Mouse (Mus musculus) ES-E14 (cell line): ENCODE data around the gene Ecm1. TPM values are rescaled to one million over a fixed set of nuclear protein-coding genes. Genes with fewer than 3 reads are reported as not detected.
A peak's percentile ranks its signal among the peaks of the same experiment; 100 is the strongest.

ENCODE experiments used
- DNase-seq: peaks from one replicate; pipeline ENCODE4 v3.0.0-alpha.2; 2013; ENCODE audit warnings: low read depth, low spot score
- H3K27ac ChIP-seq: 2 replicates; pipeline ENCODE4 v1.5.1; 2012; ENCODE audit warnings: low read depth, mild to moderate bottlenecking, low read length, moderate library complexity, mixed read lengths; ENCODE audit not compliant: poor library complexity, insufficient read depth, severe bottlenecking
- H3K36me3 ChIP-seq: 2 replicates; pipeline ENCODE4 v1.6.1; 2012; ENCODE audit warnings: mild to moderate bottlenecking, low read length, moderate library complexity, mixed read lengths; ENCODE audit not compliant: control insufficient read depth, poor library complexity, insufficient read depth, severe bottlenecking
- H3K4me1 ChIP-seq, 2 experiments: fragments of 150-350 bp in 1 of 2; sonication (generic) in 1 of 2; 2 replicates each; pipeline ENCODE4 v1.6.1; 2012; ENCODE audit warnings: low read length in 2 of 2, mild to moderate bottlenecking in 1 of 2, mixed read lengths in 1 of 2; ENCODE audit not compliant: control insufficient read depth in 2 of 2, insufficient read depth in 2 of 2, poor library complexity in 1 of 2
- H3K4me3 ChIP-seq, 2 experiments: fragments of 150-350 bp in 1 of 2; sonication (generic) in 1 of 2; 2 replicates each; pipeline ENCODE4 v1.5.1; 2012; ENCODE audit warnings: low read length in 2 of 2, low read depth in 1 of 2, mild to moderate bottlenecking in 1 of 2, mixed read lengths in 1 of 2; ENCODE audit not compliant: insufficient read depth in 1 of 2, poor library complexity in 1 of 2, severe bottlenecking in 1 of 2
- H3K9ac ChIP-seq: 2 replicates; pipeline ENCODE4 v1.6.1; 2012; ENCODE audit warnings: low read depth, mild to moderate bottlenecking, low read length, mixed read lengths; ENCODE audit not compliant: poor library complexity, insufficient read depth, severe bottlenecking
- H3K9me3 ChIP-seq: fragments of 150-350 bp; sonication (generic); 2 replicates; pipeline ENCODE4 v1.6.1; 2012; ENCODE audit warnings: low read depth, mild to moderate bottlenecking, low read length; ENCODE audit not compliant: control insufficient read depth, insufficient read depth
- CHD2 ChIP-seq: IDR thresholded peaks from 2 replicates; pipeline ENCODE4 v1.6.1; 2014; ENCODE audit warnings: mild to moderate bottlenecking, low read depth, low read length, inconsistent platforms
- HCFC1 ChIP-seq: IDR thresholded peaks from 2 replicates; pipeline ENCODE4 v1.6.1; 2012; ENCODE audit warnings: low read length, inconsistent platforms, borderline replicate concordance; ENCODE audit not compliant: insufficient read depth
- MAFK ChIP-seq: IDR thresholded peaks from 2 replicates; pipeline ENCODE4 v1.6.1; 2014; ENCODE audit warnings: mild to moderate bottlenecking, low read depth, low read length, inconsistent platforms; ENCODE audit not compliant: insufficient read depth
- ZC3H11A ChIP-seq: IDR thresholded peaks from 2 replicates; pipeline ENCODE4 v1.6.1; 2012; ENCODE audit warnings: low read depth, mild to moderate bottlenecking, inconsistent platforms, low read length, borderline replicate concordance
- ZNF384 ChIP-seq: IDR thresholded peaks from 2 replicates; pipeline ENCODE4 v1.6.1; 2012; ENCODE audit warnings: low read depth, low read length, inconsistent platforms
- in situ Hi-C, 2 experiments: fragments of 600-800 bp; cut with MboI; formaldehyde crosslinking; loops; one replicate each; pipeline ENCODE4 v1.15.1; 2025; ENCODE audit warnings: low sequenced_read_pairs in 2 of 2, inconsistent platforms in 1 of 2; ENCODE audit not compliant: unreplicated experiment in 2 of 2
- total RNA-seq: library from RNA; depleted of rRNA; stranded (reverse); fragments of 300-350 nt; gene quantifications from 2 replicates; pipeline ENCODE4 v1.2.3, GENCODE M21; 2012

Gene Ecm1
- total RNA-seq, 1 experiment, result 13.4 TPM

- peaks cover 2 to 7% of the 10 kb centered on the region in 2 experiments for H3K4me1 ChIP-seq
- no peaks in the 10 kb centered on the region for H3K9me3 ChIP-seq
- DNase-seq, result no peak
- peaks cover 10% of the 10 kb centered on the region for H3K36me3 ChIP-seq
- no peak overlapping the region for H3K9ac ChIP-seq
- no peak overlapping the region for H3K4me3 ChIP-seq
- in situ Hi-C loops, result no loop called here
- TF ChIP-seq ZC3H11A, result no peak
- no peak for TF ChIP-seq HCFC1
- no peak overlapping the region for H3K27ac ChIP-seq
Observed at GRCm38 (mm10) chr3:95756808-95757207, 17.4 kb upstream of the Ecm1 start.

- peaks cover 2 to 5% of the 10 kb centered on the region in 2 experiments; a peak in 3 of 4 replicates for H3K4me1 ChIP-seq
- in situ Hi-C loops, result no loop called here
- H3K36me3 ChIP-seq, result peaks cover 26% of the 10 kb centered on the region
- H3K9me3 ChIP-seq, result no peaks in the 10 kb centered on the region
- peak; percentile 91 for DNase-seq
- H3K9ac ChIP-seq, result peak overlapping the region; percentile 89
- H3K27ac ChIP-seq, result peak overlapping the region; percentile 38
- peak overlapping the region; percentile 80 to 95 for H3K4me3 ChIP-seq
- TF ChIP-seq CHD2 (peak; percentile 94), ZNF384 (no peak), HCFC1 (peak; percentile 79), ZC3H11A (no peak), MAFK (no peak)
Observed at GRCm38 (mm10) chr3:95754345-95755206, 15.2 kb upstream of the Ecm1 start.

GRCm38 (mm10) chr3:95752935-95753334, 13.6 kb upstream of the Ecm1 start:
- DNase-seq, result no peak
- in situ Hi-C loops, result no loop called here
- Histone ChIP-seq H3K9ac (no peak overlapping the region), H3K36me3 (peaks cover 39% of the 10 kb centered on the region), H3K4me3 (no peak overlapping the region), H3K4me1 (no peaks in the 10 kb centered on the region; a peak in 1 of 4 replicates), H3K27ac (no peak overlapping the region), H3K9me3 (no peaks in the 10 kb centered on the region)
- TF ChIP-seq CHD2 (no peak), HCFC1 (no peak), MAFK (no peak), ZNF384 (no peak), ZC3H11A (no peak)

- H3K27ac ChIP-seq, result no peak overlapping the region
- H3K9ac ChIP-seq, result no peak overlapping the region
- H3K36me3 ChIP-seq, result peaks cover 56% of the 10 kb centered on the region
- no peak for DNase-seq
- in situ Hi-C loops, result no loop called here
- TF ChIP-seq CHD2 (no peak), ZNF384 (no peak), ZC3H11A (no peak), MAFK (no peak), HCFC1 (no peak)
- H3K4me1 ChIP-seq, result peaks cover 3 to 27% of the 10 kb centered on the region in 2 experiments; a peak in 2 of 4 replicates
- no peak overlapping the region for H3K4me3 ChIP-seq
- H3K9me3 ChIP-seq, result no peaks in the 10 kb centered on the region
Observed at GRCm38 (mm10) chr3:95740406-95740805, 1.0 kb upstream of the Ecm1 start.
